Mouse (Mus musculus) activated CD4-positive, CD25-positive, alpha-beta regulatory T cell (primary cell): ENCODE data around the gene Hdgfl3. TPM values are rescaled to one million over a fixed set of nuclear protein-coding genes. Genes with fewer than 3 reads are reported as not detected.

Experiments
- polyA plus RNA-seq, 2 experiments: library from polyadenylated mRNA; unstranded; fragments of 100-300 nt; shearing (Covaris generic); gene quantifications; one replicate each; pipeline ENCODE4 v1.2.1; 2017

The Hdgfl3 gene
- polyA plus RNA-seq: 10 to 100 TPM in 1 of 2 experiments, 1 to 10 TPM in 1; 7.1 to 11.7 TPM

DNA sequence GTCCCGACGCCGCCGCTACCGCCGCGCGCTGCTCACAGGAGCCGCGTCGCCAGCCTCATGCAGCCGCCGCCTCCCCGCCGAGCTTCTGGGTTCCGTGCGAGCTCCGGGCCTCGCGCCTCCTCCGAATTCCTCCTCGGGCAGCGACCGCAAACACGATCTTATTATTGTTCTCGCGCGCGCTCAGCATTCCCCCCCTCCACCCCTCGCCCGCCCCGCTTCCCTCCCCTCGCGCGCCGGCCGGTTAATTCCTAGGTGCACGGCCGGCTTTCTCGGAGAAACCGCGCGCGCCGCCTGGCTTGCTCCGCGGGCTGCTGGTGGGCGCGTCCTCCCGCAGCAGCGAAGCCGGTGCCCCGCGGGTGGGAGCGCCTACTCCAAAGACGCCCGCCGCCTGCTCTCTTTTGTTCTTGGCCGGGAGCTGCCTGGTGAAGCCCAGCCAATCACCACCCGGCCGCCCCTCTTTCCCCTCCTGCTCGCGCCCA lies at the start of gene Hdgfl3:
Gene Hdgfl3, minus strand, starts transcription at position 207 of the 479 bp plus-strand sequence.

GRCm38 (mm10) chr7:81858968-81859721 lies 75.1 kb downstream of the Hdgfl3 start, which contains the start of gene Tm6sf1:
TSS of gene Tm6sf1 (plus strand) at chr7:81859001.

GRCm38 (mm10) chr7:81855694-81856093 lies 78.6 kb downstream of the Hdgfl3 start, which contains the start of gene Gm10160:
TSS of gene Gm10160 (minus strand) at chr7:81855794.

Other genes with a start within 250 kb of the Hdgfl3 start
- 1 to 10 TPM in 1 of 2 experiments, not detected in 1; 2.4 TPM for gene Homer2, start 226.9 kb downstream of the Hdgfl3 start, polyA plus RNA-seq
- gene Ramac, start 171.5 kb downstream of the Hdgfl3 start, polyA plus RNA-seq: 100 to 1,000 TPM; 150 to 151 TPM
- 10 to 100 TPM; 57.9 to 69.9 TPM for gene 3110040N11Rik, start 145.0 kb downstream of the Hdgfl3 start, polyA plus RNA-seq
- 100 to 1,000 TPM in 1 of 2 experiments, 10 to 100 TPM in 1; 89.3 to 108 TPM for gene Btbd1, start 105.0 kb downstream of the Hdgfl3 start, polyA plus RNA-seq
- gene Gm10160, start 78.7 kb downstream of the Hdgfl3 start, polyA plus RNA-seq: not detected
- gene Tm6sf1, start 75.5 kb downstream of the Hdgfl3 start, polyA plus RNA-seq: 10 to 100 TPM in 1 of 2 experiments, 1 to 10 TPM in 1; 7.4 to 18.2 TPM
- not detected for gene Bnc1, start 57.8 kb upstream of the Hdgfl3 start, polyA plus RNA-seq
- gene Sh3gl3, start 239.4 kb upstream of the Hdgfl3 start, polyA plus RNA-seq: 10 to 100 TPM in 1 of 2 experiments, 1 to 10 TPM in 1; 9.6 to 19.0 TPM